Mouse (Mus musculus) ZHBTc4 (cell line): ENCODE results near the gene Scp2d1.

Experiments
- DNase-seq: peaks from one replicate; pipeline ENCODE4 v3.0.0-alpha.2; 2011; ENCODE audit warnings: low read depth, low spot score

The Scp2d1 gene

DNA sequence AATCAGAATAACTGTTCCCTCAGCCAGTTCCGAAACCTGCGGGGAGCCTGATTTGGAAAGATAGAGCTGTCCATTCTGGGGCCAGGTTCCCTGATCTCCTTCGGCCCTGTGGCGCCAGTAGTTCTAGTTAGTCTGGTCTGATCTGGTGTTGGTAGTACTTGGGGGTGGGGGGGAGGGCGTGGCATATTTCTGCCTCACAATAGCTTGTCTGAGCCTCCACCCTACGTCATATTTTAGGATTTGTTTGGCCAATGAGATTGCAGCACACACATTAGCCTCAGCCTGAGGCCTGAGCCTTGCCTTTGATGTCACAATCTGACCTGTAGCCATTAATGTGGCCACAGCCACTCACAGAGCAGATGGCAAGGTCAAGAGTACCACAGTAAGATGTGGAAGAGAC, at the start of gene Scp2d1:
TSS of gene Scp2d1 (plus strand) at position 301 of the 400 bp plus-strand sequence.
- DNase-seq: peak; percentile 20

DNA sequence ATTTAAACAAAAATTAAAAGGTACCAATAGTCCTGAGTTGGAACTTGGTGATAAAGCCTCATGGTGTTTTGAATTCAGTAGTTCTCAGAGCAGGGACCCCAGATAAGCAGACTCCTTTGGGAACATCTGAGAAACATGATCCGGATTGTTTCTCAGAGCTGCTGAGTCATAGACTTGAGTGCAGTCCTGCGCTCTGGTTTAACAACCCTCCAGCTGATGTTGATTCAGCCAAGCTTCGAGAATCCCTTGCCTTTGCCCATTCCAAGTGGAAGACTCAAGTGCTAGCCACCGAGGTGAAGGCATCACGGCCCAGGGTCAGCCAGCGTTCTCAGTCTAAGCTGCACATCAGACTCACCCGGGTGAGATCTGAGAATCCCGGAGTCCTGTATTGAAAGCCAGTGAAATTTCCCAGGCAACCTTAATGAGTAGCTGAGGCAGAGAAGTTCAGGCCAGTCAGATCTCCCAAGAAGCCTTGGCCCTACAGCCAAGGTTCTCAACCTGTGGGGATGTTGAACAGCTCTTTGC, 48.8 kb upstream of the Scp2d1 start:
- DNase-seq: no peak

DNA sequence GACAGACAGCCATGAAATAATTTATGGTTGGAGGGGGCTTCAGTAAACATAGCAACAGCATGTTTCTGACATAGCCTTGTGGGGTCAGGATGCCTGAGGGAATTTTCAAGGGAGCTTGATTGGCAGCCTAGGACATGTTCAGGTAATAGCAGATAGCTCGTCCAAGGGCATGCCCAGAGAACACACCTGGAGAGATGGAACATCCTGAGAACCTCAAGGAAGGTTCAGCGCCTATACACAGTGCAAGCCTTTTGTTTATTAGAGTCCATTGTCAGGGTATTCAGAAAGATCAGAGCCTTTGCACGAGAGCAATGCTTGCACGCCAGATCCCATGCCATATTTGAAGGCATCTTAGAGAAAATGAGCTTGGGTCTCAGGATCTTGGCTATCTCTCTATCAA, 47.8 kb upstream of the Scp2d1 start:
- no peak for DNase-seq

DNA sequence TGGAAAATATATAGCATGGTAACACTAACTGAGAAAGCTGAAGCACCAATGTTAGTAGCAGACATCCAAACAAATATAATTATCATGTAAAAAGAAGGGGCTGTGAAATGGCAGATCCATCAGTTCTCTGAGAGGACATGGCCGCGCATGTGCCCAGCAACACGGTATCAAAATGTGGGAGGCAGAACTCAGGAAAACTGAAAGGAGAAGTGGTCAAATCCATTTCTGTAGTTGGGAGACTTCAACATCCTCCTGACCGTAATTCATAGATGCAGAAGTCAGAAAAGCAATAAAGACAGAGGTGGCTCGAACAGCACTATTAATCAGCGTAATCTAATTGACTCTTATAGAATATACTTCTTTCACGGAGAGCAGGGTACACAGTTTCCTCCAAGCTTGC, 44.2 kb upstream of the Scp2d1 start:
- DNase-seq: no peak

DNA sequence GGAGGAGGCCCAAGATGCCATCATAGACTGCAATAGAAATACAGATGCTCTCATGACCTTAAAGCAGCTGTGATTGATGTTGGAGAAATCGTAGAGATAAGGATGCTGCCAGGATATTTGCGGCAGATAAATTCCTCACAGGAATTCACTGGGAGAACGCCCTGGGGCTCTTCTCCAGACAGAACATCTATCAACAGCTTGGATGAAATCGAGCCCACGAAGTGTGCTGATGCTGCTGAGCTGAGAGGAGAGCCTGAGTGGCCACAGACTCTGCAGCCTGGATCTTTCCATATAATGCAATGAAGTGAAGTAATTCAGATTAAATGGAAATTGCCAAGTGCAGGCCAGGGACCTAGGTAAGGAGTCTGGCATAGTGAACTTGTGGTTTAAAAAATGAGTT, 42.7 kb upstream of the Scp2d1 start:
- no peak for DNase-seq

DNA sequence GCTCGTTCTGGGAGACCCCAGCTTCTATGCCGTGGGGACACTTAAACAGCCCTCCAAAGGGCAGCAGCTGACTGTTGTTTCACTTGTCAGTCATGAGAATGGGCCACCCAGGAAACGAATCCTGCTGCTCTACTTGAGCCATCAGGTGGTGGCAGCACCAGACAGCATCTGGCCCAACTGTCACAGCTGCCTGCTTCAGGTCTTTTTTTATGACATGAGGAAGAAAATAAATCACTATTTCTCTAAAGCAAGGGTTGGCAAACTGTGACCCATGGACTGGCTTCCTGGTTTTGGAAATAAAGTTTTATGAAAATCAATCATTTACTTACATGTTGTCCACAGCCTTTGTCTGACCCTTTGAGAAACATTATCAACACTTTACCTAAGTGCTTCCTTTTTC, 41.6 kb upstream of the Scp2d1 start:
- no peak for DNase-seq

DNA sequence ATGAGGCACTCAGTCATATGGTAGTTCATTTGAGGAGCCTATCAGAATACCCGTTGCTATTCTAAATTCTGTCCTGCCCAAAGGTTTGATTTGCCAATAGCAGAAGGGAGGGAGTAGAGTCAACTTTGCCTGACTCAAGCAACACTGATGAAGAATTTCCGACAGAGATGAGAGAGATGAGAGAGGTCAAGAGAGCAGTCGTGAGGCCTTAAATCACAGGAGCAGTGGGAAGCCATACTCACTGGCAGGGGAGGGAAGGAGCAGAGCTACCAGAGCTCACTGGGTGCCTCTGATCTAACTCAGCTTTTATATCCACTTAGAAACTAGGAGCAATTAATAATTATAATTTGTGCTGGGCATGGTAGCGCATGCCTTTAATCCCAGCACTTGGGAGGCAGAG, 41.0 kb upstream of the Scp2d1 start:
- no peak for DNase-seq

DNA sequence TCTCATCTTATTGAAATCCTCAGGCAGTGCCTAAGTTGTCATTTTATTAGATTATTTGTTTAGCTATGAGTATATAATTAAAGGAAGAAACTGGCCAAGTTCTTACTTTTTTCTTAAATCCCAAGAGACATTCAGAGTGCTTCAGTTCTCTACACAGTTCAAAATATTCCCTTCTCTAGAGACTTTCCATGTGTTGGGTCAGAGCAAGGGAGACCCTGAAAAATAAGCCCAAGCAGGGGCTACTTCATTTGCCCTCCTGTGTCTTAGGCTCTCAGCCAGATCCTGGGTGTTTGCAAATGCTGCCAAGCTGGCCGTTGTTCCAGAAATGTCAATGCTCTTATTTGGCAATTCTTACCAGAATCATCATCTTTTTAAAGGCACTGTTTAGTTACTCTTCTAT, 40.3 kb upstream of the Scp2d1 start:
- no peak for DNase-seq

DNA sequence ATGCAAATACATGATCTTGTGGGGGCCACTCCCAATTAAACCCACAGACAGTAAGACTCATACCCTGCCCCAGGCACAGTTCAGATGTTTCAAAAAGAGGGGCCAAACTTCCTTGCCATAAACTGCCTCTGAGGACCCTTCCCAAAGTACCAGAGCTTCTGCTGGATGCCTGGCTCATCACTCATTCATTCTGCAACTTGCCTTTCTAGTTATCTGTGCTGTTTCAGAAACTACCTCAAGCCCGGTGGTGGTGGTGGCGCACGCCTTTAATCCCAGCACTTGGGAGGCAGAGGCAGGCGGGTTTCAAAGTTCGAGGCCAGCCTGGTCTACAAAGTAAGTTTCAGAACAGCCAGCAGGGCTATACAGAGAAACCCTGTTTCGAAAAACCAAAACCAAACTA, 39.6 kb upstream of the Scp2d1 start:
- no peak for DNase-seq

DNA sequence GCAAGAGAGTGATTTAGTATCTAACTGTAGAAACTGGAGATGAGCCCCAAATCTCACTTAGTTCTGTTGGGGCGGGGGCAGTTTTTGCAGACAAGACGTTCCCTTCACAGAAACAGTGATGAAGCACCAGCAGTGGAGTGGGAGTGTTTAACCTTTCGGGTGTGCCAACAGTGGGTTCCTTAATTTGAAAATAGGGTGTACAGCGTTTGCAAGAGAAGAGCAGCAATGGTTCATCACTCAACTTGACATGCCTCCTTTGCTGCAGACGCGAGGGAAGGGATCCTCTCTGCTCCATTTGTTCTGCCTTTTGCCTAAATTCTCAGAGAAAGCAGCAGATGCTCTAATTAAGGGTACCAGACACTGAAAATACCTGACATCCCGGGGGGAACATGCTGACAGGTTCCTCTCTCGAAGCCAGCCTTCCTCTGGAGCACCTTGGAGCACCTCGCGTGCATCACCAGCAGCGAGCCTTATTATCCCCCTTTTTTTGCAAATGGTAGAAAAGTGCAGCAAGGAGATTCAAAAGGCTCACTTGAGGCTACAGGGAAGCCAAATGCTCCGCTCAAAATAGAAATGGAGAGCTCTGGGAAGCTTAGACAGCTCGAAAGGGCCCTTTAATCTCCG, 31.7 kb upstream of the Scp2d1 start:
- no peak for DNase-seq

DNA sequence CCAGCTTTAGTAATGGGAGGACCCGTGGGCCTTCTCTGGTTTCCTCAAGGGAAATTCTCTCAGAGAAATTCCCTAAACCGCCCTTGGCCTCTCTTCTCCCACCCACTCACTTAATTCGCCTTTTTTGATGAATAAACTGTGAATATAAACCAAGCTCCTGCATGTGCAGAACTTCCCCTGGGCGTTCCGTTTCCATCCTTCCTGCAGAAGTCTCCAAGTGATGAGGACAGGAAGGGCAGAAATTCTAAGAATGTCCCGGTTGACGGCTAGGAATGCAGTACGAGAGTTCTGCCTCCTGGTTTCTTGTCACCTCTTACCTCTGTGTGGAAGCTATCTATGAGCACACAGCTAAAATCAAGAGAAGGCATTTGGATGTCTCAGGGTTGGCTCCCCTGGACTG, 25.9 kb upstream of the Scp2d1 start:
- no peak for DNase-seq

DNA sequence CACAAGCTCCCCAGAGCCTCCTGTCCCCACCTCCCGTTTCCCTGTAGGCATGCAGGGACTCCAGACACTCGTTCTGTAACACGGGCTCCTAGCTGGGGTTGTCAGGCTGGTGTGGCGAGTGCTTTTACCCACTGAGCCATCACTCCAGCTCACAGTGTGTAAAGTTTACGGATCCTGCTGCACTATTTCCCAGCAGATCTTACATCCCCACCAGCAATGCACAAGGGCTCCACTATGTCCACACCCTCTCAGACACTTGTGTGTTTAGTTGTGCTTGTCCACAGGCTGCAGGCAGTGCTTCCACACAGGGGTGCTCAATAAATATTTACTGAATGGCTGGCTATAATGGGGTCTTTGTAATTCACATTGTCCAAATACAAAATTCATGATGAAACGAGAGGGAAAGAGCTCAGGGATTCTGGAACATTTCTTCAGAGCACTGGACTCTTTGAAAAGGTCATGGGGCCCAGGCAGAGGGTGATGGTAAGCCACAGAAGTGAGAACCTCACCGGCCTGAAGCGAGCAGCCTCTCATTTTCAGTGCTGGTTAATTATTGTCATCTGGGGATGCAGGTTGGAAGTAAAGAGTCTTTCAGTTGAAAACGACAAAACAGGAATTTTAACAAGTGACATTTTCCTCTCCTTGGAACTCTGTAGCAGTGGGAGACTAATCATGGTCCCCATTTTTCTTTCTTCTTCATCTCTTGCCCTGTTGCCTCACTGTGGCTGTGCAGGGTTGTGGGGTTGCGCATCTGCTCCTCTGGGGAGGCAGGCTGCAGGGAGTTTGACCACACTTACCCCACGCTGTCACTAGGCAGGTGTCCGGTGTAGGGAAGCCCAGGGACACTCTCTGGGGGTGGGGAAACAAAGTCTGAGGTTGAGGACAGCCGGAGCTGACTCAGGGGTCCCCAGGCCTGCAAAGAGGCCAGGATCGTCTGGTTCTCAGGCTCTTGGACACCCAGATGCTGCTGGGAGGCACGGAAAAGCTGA, 15.4 kb upstream of the Scp2d1 start:
- DNase-seq: no peak

DNA sequence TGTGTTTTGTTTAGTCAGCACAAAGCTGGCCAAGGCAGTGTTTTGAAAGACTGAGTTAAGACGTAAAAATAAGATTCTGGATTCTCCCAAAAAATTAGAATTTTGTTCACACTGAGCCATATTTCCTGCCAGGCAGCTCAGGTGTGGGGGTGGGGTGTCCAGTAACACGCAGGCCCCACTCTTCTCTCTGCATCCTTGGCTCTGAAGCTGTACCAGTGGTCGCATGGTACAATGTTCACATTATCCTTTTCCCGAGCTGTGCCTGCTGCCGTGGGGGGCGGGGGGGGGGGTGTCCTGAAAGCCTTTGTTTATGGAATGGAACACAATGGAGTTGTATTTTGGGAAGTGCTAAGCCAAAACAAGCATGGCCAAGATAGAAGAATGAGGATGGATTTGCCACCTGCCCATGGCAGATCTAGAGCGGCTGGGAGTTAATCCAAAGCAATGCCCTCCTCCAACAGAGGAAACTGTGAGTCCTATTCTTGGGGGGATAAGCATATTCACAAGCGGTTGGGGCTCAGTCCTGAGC, 5.1 kb downstream of the Scp2d1 start:
- DNase-seq: no peak

DNA sequence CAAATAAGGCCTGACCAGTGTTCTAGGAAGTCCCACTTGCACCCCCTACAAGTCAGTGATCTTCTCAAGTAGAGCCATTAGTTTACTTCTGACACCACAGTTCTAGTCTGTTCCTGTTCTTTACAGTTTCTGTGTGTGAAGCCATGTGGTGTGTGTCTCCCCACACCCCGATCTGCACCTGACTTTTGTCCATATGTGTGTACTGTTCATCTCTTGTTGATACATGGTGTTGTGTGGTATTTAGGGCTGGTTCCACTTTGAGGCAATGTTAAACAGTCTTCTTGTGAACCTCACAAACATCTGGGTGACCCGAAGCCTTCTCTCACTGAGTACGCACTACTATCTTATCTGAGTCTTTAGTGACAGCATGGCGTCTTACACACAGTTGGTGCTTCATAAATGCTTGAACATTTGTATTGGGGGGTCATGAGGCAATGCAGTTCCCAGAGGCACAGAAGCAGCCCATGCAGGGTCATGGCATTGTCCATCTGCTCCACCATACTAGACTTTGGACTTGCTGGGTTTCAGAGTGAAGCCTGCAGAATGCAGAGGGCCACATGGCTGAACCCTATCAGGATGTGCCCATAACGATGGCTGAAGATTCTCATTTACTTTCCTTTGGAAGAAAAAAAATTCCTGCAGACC, 13.3 kb downstream of the Scp2d1 start:
- no peak for DNase-seq

DNA sequence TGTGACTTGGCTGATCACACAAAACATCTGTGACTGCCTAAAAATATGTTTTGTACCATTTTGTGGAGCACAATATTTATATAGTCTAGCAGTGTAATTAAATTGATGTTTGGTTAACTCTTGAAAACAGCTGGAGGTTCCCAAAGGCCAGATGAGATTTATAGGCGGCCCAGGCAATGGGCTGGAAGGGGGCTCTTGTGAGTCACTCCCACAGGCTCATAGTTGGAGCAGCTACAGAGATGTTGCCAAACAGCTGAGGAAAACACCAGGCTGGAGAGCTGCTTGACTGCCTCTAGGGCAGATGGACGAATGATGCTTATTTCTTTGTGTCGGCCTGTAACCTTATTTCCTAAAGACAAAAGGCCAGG, 13.8 kb downstream of the Scp2d1 start:
- DNase-seq: no peak

DNA sequence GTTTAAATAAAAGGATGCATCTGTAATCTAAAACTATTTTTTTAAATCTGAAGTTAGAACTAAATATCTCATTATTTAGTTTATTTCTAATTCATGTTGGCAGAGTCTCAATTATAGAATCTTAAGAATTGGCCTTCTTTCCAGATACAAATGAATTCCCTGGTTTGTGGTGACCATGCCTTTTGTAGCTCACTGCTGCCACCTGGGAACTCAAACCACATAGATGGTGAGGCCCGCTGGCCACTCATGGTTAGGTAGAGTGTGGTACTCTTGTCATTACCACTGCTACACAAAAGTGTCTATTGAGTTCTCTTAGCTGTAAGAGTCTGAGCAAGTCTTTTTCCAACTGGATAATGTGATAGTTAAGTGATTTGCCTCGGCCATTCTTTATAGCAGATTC, 45.4 kb downstream of the Scp2d1 start:
- DNase-seq: no peak
